Mouse (Mus musculus) neural tube, embryonic 13.5 days (tissue): ENCODE results near the gene Dcaf7. TPM values are rescaled to one million over a fixed set of nuclear protein-coding genes. Genes with fewer than 3 reads are reported as not detected.
"Not testable (repeated sequence)": the region's sequence is repeated elsewhere in the genome, so short reads cannot be mapped to it uniquely, and the experiment has no call there.

ENCODE experiments used
- ATAC-seq: fragments of 200-750 bp; cut with Nextera tagmentation; 2 replicates; pipeline ENCODE4 v1.8.0; 2017; ENCODE audit warnings: low read depth, mild to moderate bottlenecking, moderate TSS enrichment, moderate library complexity
- H3K27ac ChIP-seq: fragments of 300-500 bp; sonication (generic); replicated peaks from 2 replicates; pipeline ENCODE4 v1.5.1; 2015; ENCODE audit warnings: moderate library complexity, mild to moderate bottlenecking, inconsistent platforms
- H3K27me3 ChIP-seq: fragments of 300-500 bp; sonication (generic); 2 replicates; pipeline ENCODE4 v1.6.1; 2015; ENCODE audit warnings: mild to moderate bottlenecking, inconsistent platforms
- H3K36me3 ChIP-seq: fragments of 300-500 bp; sonication (generic); 2 replicates; pipeline ENCODE4 v1.6.1; 2015; ENCODE audit warnings: mild to moderate bottlenecking, inconsistent platforms
- H3K4me1 ChIP-seq: fragments of 300-500 bp; sonication (generic); replicated peaks from 2 replicates; pipeline ENCODE4 v1.6.1; 2015; ENCODE audit warnings: inconsistent platforms
- H3K4me2 ChIP-seq: fragments of 300-500 bp; sonication (generic); 2 replicates; pipeline ENCODE4 v1.6.1; 2015; ENCODE audit warnings: inconsistent platforms, mild to moderate bottlenecking, moderate library complexity
- H3K4me3 ChIP-seq: fragments of 300-500 bp; sonication (generic); 2 replicates; pipeline ENCODE4 v1.5.1; 2015; ENCODE audit warnings: mild to moderate bottlenecking, inconsistent platforms
- H3K9ac ChIP-seq: fragments of 300-500 bp; sonication (generic); 2 replicates; pipeline ENCODE4 v1.6.1; 2015; ENCODE audit warnings: moderate library complexity, mild to moderate bottlenecking, inconsistent platforms
- H3K9me3 ChIP-seq: fragments of 300-500 bp; sonication (generic); 2 replicates; pipeline ENCODE4 v1.6.1; 2016; ENCODE audit warnings: inconsistent platforms
- WGBS: fragments of 180-500 bp; shearing (Covaris S2); methylation state at CpG from one replicate; pipeline ENCODE4 v1.1.7; 2015; 5-methylcytosine and 5-hydroxymethylcytosine counted together
- polyA plus RNA-seq: library from polyadenylated mRNA; unstranded; fragments of >200 nt; fragmentation: Nextera tagmentation; extraction: Ambion mirVana; gene quantifications from 2 replicates; pipeline ENCODE4 v1.2.1, GENCODE M21; 2015

Dcaf7 gene
- polyA plus RNA-seq, 1 experiment from 2014 or later, result 110 TPM

GRCm38 (mm10) chr11:106046584-106046983, 9.9 kb downstream of the Dcaf7 start:
- Histone ChIP-seq H3K4me1 (no peaks in the 10 kb centered on the region), H3K36me3 (peaks cover 58% of the 10 kb centered on the region), H3K27ac (no peak overlapping the region), H3K4me2 (no peak overlapping the region), H3K9me3 (no peaks in the 10 kb centered on the region), H3K9ac (no peak overlapping the region), H3K27me3 (no peaks in the 10 kb centered on the region), H3K4me3 (no peak overlapping the region)
- 88% methylated on average over 9 of the region's 9 CpGs for WGBS
- no peak for ATAC-seq

- H3K9me3 ChIP-seq, result no peaks in the 10 kb centered on the region
- no peak overlapping the region for H3K4me3 ChIP-seq
- no peak for ATAC-seq
- no peaks in the 10 kb centered on the region for H3K4me1 ChIP-seq
- no peak overlapping the region for H3K27ac ChIP-seq
- no peak overlapping the region for H3K4me2 ChIP-seq
- H3K36me3 ChIP-seq, result peaks cover 100% of the 10 kb centered on the region
- H3K27me3 ChIP-seq, result no peaks in the 10 kb centered on the region
- 95% methylated on average over 2 of the region's 2 CpGs for WGBS
- H3K9ac ChIP-seq, result no peak overlapping the region
Measured at GRCm38 (mm10) chr11:106053921-106054320, 17.2 kb downstream of the Dcaf7 start.

GRCm38 (mm10) chr11:106054600-106054999, 17.9 kb downstream of the Dcaf7 start:
- H3K36me3 ChIP-seq, result peaks cover 100% of the 10 kb centered on the region
- no peak overlapping the region for H3K9ac ChIP-seq
- no peaks in the 10 kb centered on the region for H3K9me3 ChIP-seq
- no peak overlapping the region for H3K4me2 ChIP-seq
- no peaks in the 10 kb centered on the region for H3K27me3 ChIP-seq
- H3K27ac ChIP-seq, result no peak overlapping the region
- WGBS, result 98% methylated on average over 8 of the region's 8 CpGs
- H3K4me3 ChIP-seq, result no peak overlapping the region
- H3K4me1 ChIP-seq, result no peaks in the 10 kb centered on the region
- ATAC-seq, result no peak

GRCm38 (mm10) chr11:106055341-106055740, 18.7 kb downstream of the Dcaf7 start:
- no peak for ATAC-seq
- no peak overlapping the region for H3K4me3 ChIP-seq
- peaks cover 99% of the 10 kb centered on the region for H3K36me3 ChIP-seq
- no peaks in the 10 kb centered on the region for H3K4me1 ChIP-seq
- no peak overlapping the region for H3K27ac ChIP-seq
- H3K9me3 ChIP-seq, result no peaks in the 10 kb centered on the region
- H3K4me2 ChIP-seq, result no peak overlapping the region
- no peaks in the 10 kb centered on the region for H3K27me3 ChIP-seq
- H3K9ac ChIP-seq, result no peak overlapping the region
- WGBS, result 91% methylated on average over 6 of the region's 6 CpGs

GRCm38 (mm10) chr11:106056819-106057491, 20.3 kb downstream of the Dcaf7 start:
- Histone ChIP-seq H3K4me1 (no peaks in the 10 kb centered on the region), H3K4me3 (no peak overlapping the region), H3K27ac (no peak overlapping the region), H3K9me3 (no peaks in the 10 kb centered on the region), H3K27me3 (no peaks in the 10 kb centered on the region), H3K9ac (no peak overlapping the region), H3K36me3 (peaks cover 83% of the 10 kb centered on the region), H3K4me2 (no peak overlapping the region)
- 91% methylated on average over 8 of the region's 8 CpGs for WGBS
- ATAC-seq, result no peak

- no peak overlapping the region for H3K27ac ChIP-seq
- ATAC-seq, result no peak
- no peak overlapping the region for H3K4me3 ChIP-seq
- WGBS, result 82% methylated on average over 8 of the region's 8 CpGs
- H3K36me3 ChIP-seq, result peaks cover 73% of the 10 kb centered on the region
- no peak overlapping the region for H3K9ac ChIP-seq
- no peaks in the 10 kb centered on the region for H3K4me1 ChIP-seq
- H3K27me3 ChIP-seq, result no peaks in the 10 kb centered on the region
- no peak overlapping the region for H3K4me2 ChIP-seq
- no peaks in the 10 kb centered on the region for H3K9me3 ChIP-seq
Measured at GRCm38 (mm10) chr11:106058020-106058419, 21.3 kb downstream of the Dcaf7 start.

- no peak for ATAC-seq
- H3K9me3 ChIP-seq, result no peaks in the 10 kb centered on the region
- no peak overlapping the region for H3K27ac ChIP-seq
- 86% methylated on average over 1 of the region's 1 CpGs for WGBS
- peaks cover 47% of the 10 kb centered on the region for H3K36me3 ChIP-seq
- H3K4me1 ChIP-seq, result no peaks in the 10 kb centered on the region
- H3K4me2 ChIP-seq, result no peak overlapping the region
- H3K4me3 ChIP-seq, result no peak overlapping the region
- no peaks in the 10 kb centered on the region for H3K27me3 ChIP-seq
- H3K9ac ChIP-seq, result no peak overlapping the region
Measured at GRCm38 (mm10) chr11:106060549-106060948, 23.9 kb downstream of the Dcaf7 start.

- 85% methylated on average over 1 of the region's 1 CpGs for WGBS
- Histone ChIP-seq H3K4me2 (no peak overlapping the region), H3K36me3 (peaks cover 40% of the 10 kb centered on the region), H3K9me3 (no peaks in the 10 kb centered on the region), H3K4me3 (no peak overlapping the region), H3K27ac (no peak overlapping the region), H3K9ac (no peak overlapping the region), H3K4me1 (peaks cover 2% of the 10 kb centered on the region), H3K27me3 (no peaks in the 10 kb centered on the region)
- ATAC-seq, result no peak
Measured at GRCm38 (mm10) chr11:106061311-106061710, 24.6 kb downstream of the Dcaf7 start.

- H3K4me1 ChIP-seq, result peaks cover 14% of the 10 kb centered on the region
- H3K9me3 ChIP-seq, result no peaks in the 10 kb centered on the region
- H3K4me3 ChIP-seq, result no peak overlapping the region
- ATAC-seq, result no peak
- peaks cover 15% of the 10 kb centered on the region for H3K36me3 ChIP-seq
- H3K27me3 ChIP-seq, result no peaks in the 10 kb centered on the region
- H3K4me2 ChIP-seq, result no peak overlapping the region
- WGBS, result 81% methylated on average over 5 of the region's 5 CpGs
- H3K9ac ChIP-seq, result no peak overlapping the region
- H3K27ac ChIP-seq, result no peak overlapping the region
Measured at GRCm38 (mm10) chr11:106063756-106064155, 27.1 kb downstream of the Dcaf7 start.

GRCm38 (mm10) chr11:106065073-106065922, 28.6 kb downstream of the Dcaf7 start:
- peaks cover 14% of the 10 kb centered on the region for H3K4me1 ChIP-seq
- ATAC-seq, result no peak
- no peaks in the 10 kb centered on the region for H3K27me3 ChIP-seq
- 43% methylated on average over 18 of the region's 18 CpGs for WGBS
- H3K4me2 ChIP-seq, result peak overlapping the region; percentile 92
- peak overlapping the region; percentile 89 for H3K4me3 ChIP-seq
- no peaks in the 10 kb centered on the region for H3K9me3 ChIP-seq
- H3K36me3 ChIP-seq, result no peaks in the 10 kb centered on the region
- peak overlapping the region; percentile 90; the same call in 1 of the 2 replicates for H3K9ac ChIP-seq
- peak overlapping the region; percentile 89; the same call in 1 of the 2 replicates for H3K27ac ChIP-seq

GRCm38 (mm10) chr11:106065923-106066571, 29.4 kb downstream of the Dcaf7 start, which contains the start of gene Taco1:
TSS of gene Taco1 (plus strand) at chr11:106066061.
- Histone ChIP-seq H3K4me1 (peaks cover 14% of the 10 kb centered on the region), H3K4me3 (peak within 1 kb of the TSS; percentile 89), H3K9ac (peak within 1 kb of the TSS; percentile 90), H3K9me3 (no peaks in the 10 kb centered on the region), H3K4me2 (peak within 1 kb of the TSS; percentile 92), H3K36me3 (no peaks in the 10 kb centered on the region), H3K27ac (peak within 1 kb of the TSS; percentile 89), H3K27me3 (no peaks in the 10 kb centered on the region)
- ATAC-seq, result peak; percentile 97
- WGBS, result under 1% methylated on average over 49 of the region's 49 CpGs

GRCm38 (mm10) chr11:106066616-106067015, 29.9 kb downstream of the Dcaf7 start:
- not testable (repeated sequence) for H3K9me3 ChIP-seq, H3K36me3 ChIP-seq, ATAC-seq, H3K27me3 ChIP-seq
- WGBS, result 14% methylated on average over 23 of the region's 23 CpGs
- Histone ChIP-seq H3K9ac (peak overlapping the region; percentile 90), H3K4me2 (peak overlapping the region; percentile 92), H3K4me3 (peak overlapping the region; percentile 89), H3K27ac (peak overlapping the region; percentile 89), H3K4me1 (peaks cover 14% of the 10 kb centered on the region)
